Mouse (Mus musculus): ENCODE measurements around the gene Hist1h3h.

- TF ChIP-seq CTCF (IDR thresholded peaks at IDR 0.05; ENCODE audit: insufficient read depth, low read length) (no peak), POLR2A (IDR thresholded peaks at IDR 0.05; ENCODE audit: borderline replicate concordance, extremely low read depth, low read depth, low read length) (no peak)
Observed at GRCm38 (mm10) chr13:21749387-21750158, 32.1 kb downstream of the Hist1h3h start.

Measured in lung, adult 2 months (tissue).